Mouse (Mus musculus): ENCODE measurements at regions not wholly inside any gene's neighbourhood (a gene's known extent, or its start where the extent isn't known, plus 50 kb on each side); places are given as distances from the start of the nearest gene placed in this dataset.

GRCm38 (mm10) chr12:82520840-82521239 lies 67.3 kb upstream of the Rgs6 start:
- DNase-seq: peak; percentile 7

- DNase-seq: no peak
These were observed 63.1 kb upstream of the Rgs6 start for GRCm38 (mm10) chr12:82524987-82525386.

Measured in thymus, postnatal 14 days (tissue).